Mouse (Mus musculus) gastrocnemius, adult 2 months (tissue): ENCODE results near the gene Irgq. TPM values are rescaled to one million over a fixed set of nuclear protein-coding genes. Genes with fewer than 3 reads are reported as not detected.
A peak's percentile ranks its signal among the peaks of the same experiment; 100 is the strongest.

Experiments
- DNase-seq: peaks from one replicate; pipeline ENCODE4 v3.0.0; 2022
- H3K27ac ChIP-seq: fragments of 200-600 bp; 2 replicates; pipeline ENCODE4 v1.8.1; 2022; ENCODE audit warnings: mild to moderate bottlenecking
- H3K4me3 ChIP-seq: fragments of 200-600 bp; 2 replicates; pipeline ENCODE4 v1.8.1; 2022; ENCODE audit warnings: mild to moderate bottlenecking, moderate library complexity
- CTCF ChIP-seq: fragments of 200-600 bp; IDR thresholded peaks from 2 replicates; pipeline ENCODE4 v1.8.1; 2022; ENCODE audit warnings: antibody characterized with exemption, mild to moderate bottlenecking, moderate library complexity
- intact Hi-C: fragments of 180-260 bp; cut with DNase I; formaldehyde crosslinking; loops from one replicate; pipeline ENCODE4 v1.15.1; 2025
- total RNA-seq, 2 experiments: library from RNA; stranded (reverse); gene quantifications; 2 replicates each; pipeline ENCODE4 v1.2.3; 2021

Irgq gene
- total RNA-seq, 2 experiments from 2014 or later, result 11.5 to 16.1 TPM

GRCm38 (mm10) chr7:24563191-24563836 lies 32.8 kb downstream of the Irgq start:
- intact Hi-C loops, result loop anchor here (5.0 kb wide), 1 partner anchor 91 kb away; no protein-coding TSS in a partner anchor
- no peak overlapping the region for H3K27ac ChIP-seq
- no peak overlapping the region for H3K4me3 ChIP-seq
- no peak for TF ChIP-seq CTCF
- no peak for DNase-seq

GRCm38 (mm10) chr7:24563837-24564206 lies 33.3 kb downstream of the Irgq start:
- intact Hi-C loops, result loop anchor here (2.0 to 5.0 kb wide), 2 partner anchors 31 to 92 kb away; no protein-coding TSS in a partner anchor
- no peak for TF ChIP-seq CTCF
- DNase-seq, result no peak
- Histone ChIP-seq H3K4me3 (no peak overlapping the region), H3K27ac (no peak overlapping the region)

GRCm38 (mm10) chr7:24564607-24565265 lies 34.2 kb downstream of the Irgq start:
- intact Hi-C loops, result loop anchor here (2.0 to 5.0 kb wide), 2 partner anchors 32 to 92 kb away; no protein-coding TSS in a partner anchor
- H3K27ac ChIP-seq, result no peak overlapping the region
- DNase-seq, result peak; percentile 76
- peak; percentile 90 for TF ChIP-seq CTCF
- no peak overlapping the region for H3K4me3 ChIP-seq

GRCm38 (mm10) chr7:24565627-24566026 lies 35.1 kb downstream of the Irgq start:
- intact Hi-C loops, result loop anchor here (2.0 kb wide), 1 partner anchor 33 kb away; no protein-coding TSS in a partner anchor
- Histone ChIP-seq H3K27ac (no peak overlapping the region), H3K4me3 (no peak overlapping the region)
- TF ChIP-seq CTCF, result no peak
- DNase-seq, result no peak

- Histone ChIP-seq H3K27ac (no peak overlapping the region), H3K4me3 (no peak overlapping the region)
- no peak for TF ChIP-seq CTCF
- no peak for DNase-seq
- intact Hi-C loops, result no loop called here
These were observed 35.7 kb downstream of the Irgq start for GRCm38 (mm10) chr7:24566206-24566605.

- intact Hi-C loops, result no loop called here
These were observed 38.0 kb downstream of the Irgq start for GRCm38 (mm10) chr7:24568512-24568911.

GRCm38 (mm10) chr7:24571071-24571470 lies 40.6 kb downstream of the Irgq start:
- H3K27ac ChIP-seq, result no peak overlapping the region
- DNase-seq, result no peak
- TF ChIP-seq CTCF, result no peak
- intact Hi-C loops, result no loop called here
- H3K4me3 ChIP-seq, result no peak overlapping the region

More at GRCm38 (mm10) chr7:24568512-24568911, 38.0 kb downstream of the Irgq start:
- TF ChIP-seq CTCF, result no peak
- no peak for DNase-seq
- H3K4me3 ChIP-seq, result no peak overlapping the region
- H3K27ac ChIP-seq, result no peak overlapping the region

- no peak for DNase-seq
- TF ChIP-seq CTCF, result peak; percentile 48
- Histone ChIP-seq H3K4me3 (no peak overlapping the region), H3K27ac (no peak overlapping the region)
- intact Hi-C loops, result no loop called here
These were observed 42.0 kb downstream of the Irgq start for GRCm38 (mm10) chr7:24572455-24572854.

- Histone ChIP-seq H3K4me3 (no peak overlapping the region), H3K27ac (no peak overlapping the region)
- no peak for DNase-seq
- no peak for TF ChIP-seq CTCF
- intact Hi-C loops, result no loop called here
These were observed 43.8 kb downstream of the Irgq start for GRCm38 (mm10) chr7:24574224-24574796.

- Histone ChIP-seq H3K4me3 (no peak overlapping the region), H3K27ac (no peak overlapping the region)
- intact Hi-C loops, result no loop called here
- no peak for DNase-seq
- no peak for TF ChIP-seq CTCF
These were observed 47.3 kb downstream of the Irgq start for GRCm38 (mm10) chr7:24577811-24578210.

GRCm38 (mm10) chr7:24584876-24585275 lies 54.4 kb downstream of the Irgq start:
- H3K4me3 ChIP-seq, result no peak overlapping the region
- H3K27ac ChIP-seq, result no peak overlapping the region
- intact Hi-C loops, result no loop called here
- no peak for TF ChIP-seq CTCF
- peak; percentile 5 for DNase-seq

GRCm38 (mm10) chr7:24585995-24586394 lies 55.5 kb downstream of the Irgq start:
- H3K27ac ChIP-seq, result no peak overlapping the region
- intact Hi-C loops, result no loop called here
- DNase-seq, result no peak
- H3K4me3 ChIP-seq, result no peak overlapping the region
- no peak for TF ChIP-seq CTCF

GRCm38 (mm10) chr7:24586828-24587227 lies 56.3 kb downstream of the Irgq start:
- intact Hi-C loops, result no loop called here
- no peak for TF ChIP-seq CTCF
- DNase-seq, result peak; percentile 43
- Histone ChIP-seq H3K27ac (no peak overlapping the region), H3K4me3 (peak overlapping the region; percentile 68)
